Mouse (Mus musculus): Measurements from ENCODE around the gene Gm2022.
"Not testable (repeated sequence)": the region's sequence is repeated elsewhere in the genome, so short reads cannot be mapped to it uniquely, and the experiment has no call there.

Gene Gm2022

DNA sequence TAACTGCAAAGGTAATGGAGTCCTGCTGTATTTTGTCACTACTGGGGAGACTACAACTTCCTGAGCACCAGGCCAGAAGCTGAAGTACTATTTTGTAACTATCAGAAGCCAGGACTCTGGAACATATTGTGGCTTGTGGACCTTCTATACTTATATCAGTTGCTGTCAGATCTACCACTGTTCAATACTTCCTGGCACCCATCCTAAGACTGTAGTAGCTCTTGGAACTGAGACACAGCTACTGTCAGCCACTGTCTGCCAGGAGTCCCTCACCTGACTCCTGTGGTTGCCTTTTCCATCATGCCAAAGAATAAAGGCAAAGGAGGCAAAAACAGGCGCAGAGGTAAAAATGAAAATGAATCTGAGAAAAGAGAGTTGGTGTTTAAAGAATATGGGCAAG, at the start of gene Gm2022:
TSS of gene Gm2022 (plus strand) at position 301 of the 400 bp plus-strand sequence.
- POLR2A ChIA-PET, CTCF ChIA-PET: not testable (repeated sequence)

DNA sequence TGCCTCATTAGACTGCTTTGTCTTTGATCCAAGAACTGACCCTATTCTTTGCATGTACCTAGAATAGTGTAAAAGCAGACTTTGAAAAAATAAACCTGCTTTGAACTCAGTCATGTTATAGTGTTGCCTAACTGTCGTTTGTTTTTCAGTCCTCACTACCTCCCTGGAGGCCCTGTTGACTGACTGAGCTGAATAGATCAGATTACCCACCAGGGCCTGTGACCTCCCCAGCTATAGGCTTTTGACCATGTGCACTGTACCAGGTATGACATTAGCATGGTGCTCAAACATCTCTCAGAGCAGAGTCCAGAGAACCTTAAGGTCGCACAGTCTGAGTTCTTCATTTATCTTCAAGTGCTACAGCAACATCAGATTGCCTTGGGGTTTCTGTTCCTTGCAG, 44.5 kb upstream of the Gm2022 start:
- POLR2A ChIA-PET, CTCF ChIA-PET: not testable (repeated sequence)

DNA sequence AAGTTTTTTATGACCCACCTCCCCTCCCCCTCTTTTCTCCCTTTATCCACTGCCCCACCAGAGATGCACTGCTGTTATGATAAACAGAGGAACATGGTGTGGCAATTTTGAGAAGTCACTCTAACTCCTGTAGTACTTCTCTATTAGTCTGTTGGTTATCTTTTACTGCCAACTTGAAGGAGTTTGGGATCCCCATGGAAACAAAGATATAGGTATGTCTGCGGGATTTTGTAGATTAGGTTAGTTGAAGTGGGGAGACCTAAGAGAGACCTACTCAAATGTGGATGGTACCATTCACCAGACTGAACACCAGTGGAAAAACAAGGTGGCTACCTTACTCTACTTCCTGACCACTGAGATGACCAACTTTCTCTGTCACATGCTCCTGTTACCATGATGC, 39.1 kb upstream of the Gm2022 start:
- POLR2A ChIA-PET, CTCF ChIA-PET: not testable (repeated sequence)

DNA sequence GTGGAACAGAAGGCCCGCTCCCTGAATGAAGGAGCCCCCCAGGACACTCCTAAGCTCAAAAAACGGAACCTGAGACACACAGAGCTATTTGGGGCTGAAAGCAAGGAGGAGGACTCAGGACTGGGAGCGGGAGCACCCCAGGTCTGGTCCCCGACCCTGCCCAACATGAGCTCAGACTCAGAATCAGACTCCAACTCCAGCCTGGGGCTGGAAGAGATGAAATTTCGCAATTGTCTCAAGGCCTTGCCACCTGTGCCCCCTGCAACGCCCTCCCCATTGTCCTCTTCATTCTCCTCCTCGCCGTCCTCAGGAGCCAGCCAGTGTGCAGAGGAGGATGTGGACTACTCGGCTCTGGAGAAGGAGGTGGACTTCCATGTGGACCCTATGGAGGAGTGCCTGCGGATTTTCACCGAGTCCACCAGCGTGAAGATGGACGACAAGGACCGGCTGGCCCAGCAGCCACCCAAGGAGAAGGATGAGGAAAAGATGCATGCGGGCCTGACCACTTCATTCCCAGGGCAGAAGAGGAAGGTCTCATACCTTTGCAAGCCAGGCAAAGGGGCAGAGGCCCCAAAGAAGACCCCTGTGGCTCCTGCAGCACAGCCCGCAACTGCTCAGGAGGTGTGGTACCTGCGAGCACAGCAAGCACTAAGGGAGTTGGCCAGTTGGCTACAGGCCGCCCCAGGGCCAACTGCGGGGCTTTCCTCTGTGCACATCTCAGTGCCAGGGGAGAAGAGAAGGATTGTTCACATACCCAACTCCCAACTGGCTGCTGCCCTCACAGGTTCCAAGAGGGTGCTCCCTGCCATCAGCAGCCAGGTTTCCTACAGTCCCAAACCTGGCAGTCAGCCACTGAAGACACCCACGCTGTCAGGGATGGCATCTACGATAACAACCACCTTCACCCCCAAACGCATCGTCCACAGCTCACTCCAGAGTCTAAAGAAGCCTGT, 33.2 kb upstream of the Gm2022 start:
- CTCF ChIA-PET, POLR2A ChIA-PET: not testable (repeated sequence)

DNA sequence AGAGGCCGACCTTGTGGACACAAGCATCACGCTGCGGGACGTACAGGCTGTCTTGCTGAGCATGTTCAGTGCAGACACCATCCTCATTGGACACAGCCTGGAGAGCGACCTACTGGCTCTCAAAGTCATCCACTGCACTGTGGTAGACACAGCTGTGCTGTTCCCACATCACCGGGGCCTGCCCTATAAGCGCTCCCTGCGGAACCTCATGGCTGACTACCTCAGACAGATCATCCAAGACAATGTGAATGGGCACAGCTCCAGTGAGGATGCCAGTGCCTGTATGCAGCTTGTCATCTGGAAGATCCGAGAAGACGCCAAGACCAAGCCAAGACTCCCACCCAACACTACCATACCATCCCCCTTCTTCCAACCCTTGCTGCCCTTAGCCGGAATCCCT, 31.5 kb upstream of the Gm2022 start:
- POLR2A ChIA-PET, CTCF ChIA-PET: not testable (repeated sequence)

DNA sequence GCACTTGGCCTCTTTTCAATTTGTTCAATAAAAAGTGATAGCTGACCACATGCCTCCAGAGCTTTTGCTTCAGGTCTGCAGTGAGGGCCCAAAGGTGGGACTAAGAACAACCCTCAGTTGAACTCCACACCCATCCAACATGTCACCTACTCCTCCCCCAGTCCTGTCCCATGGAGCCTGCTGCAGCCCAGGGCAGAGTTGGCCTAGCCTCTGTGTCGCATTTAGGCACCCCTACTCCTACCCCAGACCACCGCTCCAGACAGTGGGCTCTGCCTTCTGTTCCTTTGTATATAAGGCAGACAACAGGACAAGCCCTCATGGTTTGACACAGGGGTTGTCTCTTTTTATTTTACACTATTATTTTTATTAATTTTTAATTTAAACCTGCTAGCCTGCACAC, 31.1 kb upstream of the Gm2022 start:
- POLR2A ChIA-PET, CTCF ChIA-PET: not testable (repeated sequence)

DNA sequence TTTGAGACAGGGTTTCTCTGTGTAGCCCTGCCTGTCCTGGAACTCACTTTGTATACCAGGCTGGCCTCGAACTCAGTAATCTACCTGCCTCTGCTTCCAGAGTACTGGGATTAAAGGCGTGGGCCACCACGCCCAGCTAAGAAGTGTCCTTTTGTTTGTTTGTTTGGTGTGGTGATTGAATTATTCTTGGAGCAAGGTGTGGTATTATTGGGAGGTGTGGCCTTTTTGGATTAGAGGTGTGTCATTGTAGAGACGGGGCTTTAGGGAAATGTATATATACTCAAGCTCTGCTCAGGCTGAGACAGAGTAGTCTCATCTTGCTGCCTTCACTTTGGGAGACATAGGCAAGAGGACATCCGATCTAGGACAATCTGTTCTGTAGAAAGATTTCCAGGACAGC, 21.4 kb upstream of the Gm2022 start, which contains the start of gene Gm2016:
TSS of gene Gm2016 (plus strand) at position 301 of the 400 bp plus-strand sequence.
- POLR2A ChIA-PET, CTCF ChIA-PET: not testable (repeated sequence)

DNA sequence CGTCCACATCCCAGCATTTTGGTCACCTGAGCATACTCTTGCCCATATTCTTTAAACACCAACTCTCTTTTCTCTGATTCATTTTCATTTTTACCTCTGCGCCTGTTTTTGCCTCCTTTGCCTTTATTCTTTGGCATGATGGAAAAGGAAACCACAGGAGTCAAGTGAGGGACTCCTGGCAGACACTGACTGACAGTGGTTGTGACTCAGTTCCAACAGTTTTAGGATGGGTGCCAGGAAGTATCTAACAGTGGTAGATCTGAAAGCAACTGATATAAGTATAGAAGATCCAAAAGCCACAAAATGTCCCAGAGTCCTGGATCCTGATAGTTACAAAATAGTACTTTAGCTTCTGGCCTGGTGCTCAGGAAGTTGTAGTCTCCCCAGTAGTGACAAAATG, 24.6 kb downstream of the Gm2022 start, which contains the start of gene Gm2035:
TSS of gene Gm2035 (minus strand) at position 137 of the 400 bp plus-strand sequence.
- POLR2A ChIA-PET, CTCF ChIA-PET: not testable (repeated sequence)

All from embryonic stem cell, embryonic (primary cell).